Mouse (Mus musculus) forebrain, embryonic 15.5 days (tissue): Measurements from ENCODE around the gene Med12. TPM values are rescaled to one million over a fixed set of nuclear protein-coding genes. Genes with fewer than 3 reads are reported as not detected.

Experiments
- ATAC-seq: fragments of 200-750 bp; cut with Nextera tagmentation; replicated peaks from 2 replicates; pipeline ENCODE4 v1.8.0; 2017; ENCODE audit warnings: mild to moderate bottlenecking, moderate TSS enrichment, moderate library complexity
- H3K27ac ChIP-seq: fragments of 300-500 bp; sonication (generic); replicated peaks from 2 replicates; pipeline ENCODE4 v1.5.1; 2015; ENCODE audit warnings: mild to moderate bottlenecking, inconsistent platforms
- H3K27me3 ChIP-seq: fragments of 300-500 bp; sonication (generic); 2 replicates; pipeline ENCODE4 v1.6.1; 2015; ENCODE audit warnings: inconsistent platforms
- H3K36me3 ChIP-seq: fragments of 300-500 bp; sonication (generic); 2 replicates; pipeline ENCODE4 v1.6.1; 2015; ENCODE audit warnings: mild to moderate bottlenecking, inconsistent platforms
- H3K4me1 ChIP-seq: fragments of 300-500 bp; sonication (generic); 2 replicates; pipeline ENCODE4 v1.6.1; 2015; ENCODE audit warnings: inconsistent platforms
- H3K4me2 ChIP-seq: fragments of 300-500 bp; sonication (generic); replicated peaks from 2 replicates; pipeline ENCODE4 v1.6.1; 2015; ENCODE audit warnings: mild to moderate bottlenecking, inconsistent platforms
- H3K4me3 ChIP-seq: fragments of 300-500 bp; sonication (generic); 2 replicates; pipeline ENCODE4 v1.5.1; 2015; ENCODE audit warnings: mild to moderate bottlenecking, inconsistent platforms
- H3K9ac ChIP-seq: fragments of 300-500 bp; sonication (generic); replicated peaks from 2 replicates; pipeline ENCODE4 v1.6.1; 2015; ENCODE audit warnings: mild to moderate bottlenecking, inconsistent platforms
- H3K9me3 ChIP-seq: fragments of 300-500 bp; sonication (generic); 2 replicates; pipeline ENCODE4 v1.6.1; 2016; ENCODE audit warnings: inconsistent platforms
- WGBS: fragments of 180-500 bp; shearing (Covaris S2); methylation state at CpG from one replicate; pipeline ENCODE4 v1.1.7; 2015; ENCODE audit warnings: mixed read lengths; 5-methylcytosine and 5-hydroxymethylcytosine counted together
- polyA plus RNA-seq: library from polyadenylated mRNA; unstranded; fragments of >200 nt; fragmentation: Nextera tagmentation; extraction: Ambion mirVana; gene quantifications from 2 replicates; pipeline ENCODE4 v1.2.1, GENCODE M21; 2015

Med12 gene
- polyA plus RNA-seq, 1 experiment from 2014 or later, result 21.6 TPM

DNA sequence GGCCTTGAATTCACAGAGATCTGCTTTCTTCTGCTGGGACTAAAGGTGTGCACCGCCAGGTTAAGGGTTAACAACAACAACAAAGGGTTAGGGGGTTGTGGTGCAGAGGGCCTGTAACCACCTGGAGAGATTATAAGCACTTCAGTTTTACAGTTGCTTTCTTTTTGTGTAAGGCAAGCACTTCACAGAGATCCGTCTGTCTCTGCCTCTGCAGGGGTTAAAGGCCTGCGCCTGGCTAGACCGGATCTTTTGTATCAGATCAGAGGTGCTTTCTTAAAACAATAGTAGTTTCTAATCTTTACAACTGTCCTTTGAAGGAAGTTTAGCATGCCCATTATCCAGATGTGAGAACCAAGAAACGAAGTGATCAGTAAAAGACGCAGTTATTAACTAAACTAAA is 420 bp upstream of the Med12 start:
- Histone ChIP-seq H3K36me3 (peaks cover 10% of the 10 kb centered on the region; the same call in 1 of the 2 replicates), H3K4me3 (peak overlapping the region; percentile 57), H3K4me1 (peaks cover 11% of the 10 kb centered on the region), H3K27me3 (no peaks in the 10 kb centered on the region), H3K9ac (peak overlapping the region; percentile 74), H3K27ac (0 out of 2 replicates have a peak overlapping the region, but pooled peaks have one; percentile 53), H3K4me2 (peak overlapping the region; percentile 50), H3K9me3 (no peaks in the 10 kb centered on the region)
- 20% methylated on average over 6 of the region's 6 CpGs for WGBS
- peak; percentile 1; the same call in 1 of the 2 replicates for ATAC-seq

DNA sequence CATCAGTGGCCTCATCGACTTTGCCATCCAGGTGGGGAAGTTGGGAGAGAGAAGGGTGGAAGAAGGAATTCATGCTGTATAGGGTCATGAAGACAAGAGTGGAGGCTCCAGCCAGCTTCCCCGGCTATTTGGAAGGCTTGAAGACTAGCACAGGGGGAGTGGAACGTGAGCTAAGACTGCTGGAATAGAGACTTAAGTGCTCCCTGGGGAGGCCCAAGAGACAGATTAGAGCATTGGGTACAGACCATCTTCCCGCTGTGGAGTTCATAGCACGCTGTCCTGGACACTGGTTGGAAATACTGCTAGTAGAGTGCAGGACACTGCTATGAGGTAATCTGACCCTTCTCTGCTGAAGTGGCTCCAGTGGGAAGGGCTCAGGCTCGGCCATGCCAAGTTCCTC is 9.0 kb downstream of the Med12 start:
- Histone ChIP-seq H3K36me3 (peaks cover 32% of the 10 kb centered on the region), H3K27me3 (no peaks in the 10 kb centered on the region), H3K4me3 (no peak overlapping the region), H3K4me2 (no peak overlapping the region), H3K27ac (no peak overlapping the region), H3K4me1 (no peaks in the 10 kb centered on the region), H3K9ac (no peak overlapping the region), H3K9me3 (no peaks in the 10 kb centered on the region)
- no peak for ATAC-seq
- WGBS, result 87% methylated on average over 6 of the region's 6 CpGs

DNA sequence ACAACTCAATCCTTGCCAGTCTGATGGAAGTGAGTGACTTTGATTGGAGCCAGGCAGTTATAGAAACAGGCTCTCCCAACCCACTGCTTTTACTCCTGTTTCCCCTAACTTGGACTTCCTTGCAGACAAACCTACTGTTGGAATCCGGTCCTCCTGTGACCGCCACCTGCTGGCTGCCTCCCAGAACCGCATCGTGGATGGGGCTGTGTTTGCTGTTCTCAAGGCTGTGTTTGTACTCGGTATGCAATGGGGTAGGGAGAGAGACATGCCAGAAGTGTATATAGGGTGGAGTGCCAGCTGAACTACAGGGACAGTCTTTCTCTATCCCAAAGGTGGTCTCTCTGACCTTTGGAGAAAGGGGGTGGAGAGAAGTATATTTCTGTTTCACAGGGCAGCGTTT is 11.7 kb downstream of the Med12 start:
- Histone ChIP-seq H3K27me3 (no peaks in the 10 kb centered on the region), H3K9ac (no peak overlapping the region), H3K4me3 (no peak overlapping the region), H3K4me1 (no peaks in the 10 kb centered on the region), H3K9me3 (no peaks in the 10 kb centered on the region), H3K36me3 (peaks cover 29% of the 10 kb centered on the region), H3K4me2 (no peak overlapping the region), H3K27ac (no peak overlapping the region)
- peak; percentile 67 for ATAC-seq
- 31% methylated on average over 6 of the region's 6 CpGs for WGBS

DNA sequence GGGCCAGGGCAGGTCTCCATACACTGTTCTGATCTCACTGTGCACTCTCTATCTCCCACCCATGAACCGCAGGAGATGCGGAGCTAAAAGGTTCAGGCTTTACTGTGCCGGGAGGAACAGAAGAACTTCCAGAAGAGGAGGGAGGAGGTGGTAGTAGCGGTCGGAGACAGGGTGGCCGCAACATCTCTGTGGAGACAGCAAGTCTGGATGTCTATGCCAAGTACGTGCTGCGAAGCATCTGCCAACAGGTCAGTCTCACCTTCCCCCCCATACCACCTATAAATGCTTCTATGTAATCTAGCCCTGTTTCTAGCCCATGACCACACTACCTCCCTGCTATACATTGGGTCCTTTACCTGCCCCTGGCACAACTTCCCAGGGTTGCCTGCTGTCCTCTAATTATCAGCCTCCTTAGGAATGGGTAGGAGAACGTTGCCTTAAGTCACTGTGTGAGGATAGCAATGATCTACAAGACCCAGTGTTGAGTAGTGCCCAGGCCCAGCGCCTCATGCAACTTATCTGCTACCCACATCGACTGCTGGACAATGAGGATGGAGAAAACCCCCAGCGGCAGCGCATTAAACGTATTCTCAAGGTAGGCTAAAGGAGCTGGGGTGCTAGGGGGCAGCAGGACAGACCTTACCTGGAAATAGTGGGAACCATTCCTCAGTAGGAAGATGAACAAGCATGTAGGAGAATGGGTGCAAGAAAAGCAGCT is 12.3 kb downstream of the Med12 start:
- Histone ChIP-seq H3K9me3 (no peaks in the 10 kb centered on the region), H3K36me3 (peaks cover 27% of the 10 kb centered on the region), H3K27me3 (no peaks in the 10 kb centered on the region), H3K4me2 (no peak overlapping the region), H3K9ac (no peak overlapping the region), H3K4me3 (no peak overlapping the region), H3K27ac (no peak overlapping the region), H3K4me1 (no peaks in the 10 kb centered on the region)
- ATAC-seq, result 0 out of 2 replicates have a peak, but pooled peaks have one; percentile 6
- 92% methylated on average over 14 of the region's 14 CpGs for WGBS

DNA sequence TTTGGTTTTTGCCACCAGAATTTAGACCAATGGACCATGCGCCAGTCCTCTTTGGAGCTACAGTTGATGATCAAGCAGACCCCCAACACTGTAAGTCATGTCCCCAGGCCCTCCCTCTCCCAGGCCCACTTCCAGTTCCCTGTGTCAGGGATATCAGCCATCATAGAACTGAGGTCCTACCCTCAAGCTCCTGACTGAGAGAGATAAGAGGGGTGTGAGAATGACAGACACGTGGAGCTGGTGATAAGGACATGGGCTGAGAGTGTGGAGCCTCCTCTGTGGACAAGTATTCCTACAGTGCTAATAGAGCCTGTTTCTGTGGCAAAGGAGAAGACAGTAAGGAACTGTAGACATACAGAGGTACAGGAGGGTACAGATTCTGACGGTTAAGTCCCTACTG is 13.7 kb downstream of the Med12 start:
- no peaks in the 10 kb centered on the region for H3K4me1 ChIP-seq
- no peak overlapping the region for H3K4me3 ChIP-seq
- WGBS, result 93% methylated on average over 3 of the region's 3 CpGs
- H3K27ac ChIP-seq, result no peak overlapping the region
- H3K27me3 ChIP-seq, result no peaks in the 10 kb centered on the region
- no peak for ATAC-seq
- H3K9me3 ChIP-seq, result no peaks in the 10 kb centered on the region
- H3K9ac ChIP-seq, result no peak overlapping the region
- H3K36me3 ChIP-seq, result peaks cover 22% of the 10 kb centered on the region
- H3K4me2 ChIP-seq, result no peak overlapping the region

DNA sequence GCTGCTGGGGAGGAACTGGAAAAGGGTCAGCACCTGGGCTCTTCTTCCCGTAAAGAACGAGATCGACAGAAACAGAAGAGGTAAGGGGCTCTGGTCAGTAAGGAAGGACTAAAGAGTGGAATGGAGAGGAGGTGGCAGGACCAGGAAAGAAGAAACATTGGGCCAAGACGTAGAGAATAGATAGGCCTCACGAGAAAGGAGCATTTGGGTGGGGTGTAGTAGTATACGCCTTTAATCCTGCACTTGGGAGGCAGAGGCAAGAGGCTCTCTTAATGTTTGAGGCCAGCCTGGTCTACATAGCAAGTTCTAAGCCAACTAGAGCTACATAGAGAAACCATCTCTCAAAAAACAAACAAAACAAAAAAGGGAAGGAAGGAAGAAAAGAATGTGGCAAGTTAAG is 14.6 kb downstream of the Med12 start:
- peaks cover 22% of the 10 kb centered on the region for H3K36me3 ChIP-seq
- no peak overlapping the region for H3K4me2 ChIP-seq
- no peaks in the 10 kb centered on the region for H3K9me3 ChIP-seq
- H3K4me1 ChIP-seq, result no peaks in the 10 kb centered on the region
- no peak overlapping the region for H3K9ac ChIP-seq
- ATAC-seq, result no peak
- no peaks in the 10 kb centered on the region for H3K27me3 ChIP-seq
- no peak overlapping the region for H3K27ac ChIP-seq
- H3K4me3 ChIP-seq, result no peak overlapping the region
- 91% methylated on average over 6 of the region's 6 CpGs for WGBS

DNA sequence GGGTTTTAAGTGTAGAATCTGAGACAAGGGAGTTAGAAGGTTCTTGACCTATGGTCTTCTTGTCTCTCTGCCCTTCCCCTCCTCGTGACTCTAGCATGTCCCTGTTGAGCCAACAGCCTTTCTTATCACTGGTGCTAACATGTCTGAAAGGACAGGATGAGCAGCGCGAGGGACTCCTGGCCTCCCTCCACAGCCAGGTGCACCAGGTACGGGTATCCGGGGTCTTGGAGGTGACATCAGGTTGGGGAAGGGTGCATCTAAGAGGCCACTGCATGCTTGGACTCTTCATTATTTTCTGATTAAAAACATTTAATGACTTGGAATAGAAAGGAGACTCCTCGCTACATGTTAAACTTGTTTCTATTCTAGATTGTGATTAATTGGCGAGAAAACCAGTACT is 15.2 kb downstream of the Med12 start:
- H3K9me3 ChIP-seq, result no peaks in the 10 kb centered on the region
- H3K27me3 ChIP-seq, result no peaks in the 10 kb centered on the region
- no peaks in the 10 kb centered on the region for H3K4me1 ChIP-seq
- H3K4me2 ChIP-seq, result no peak overlapping the region
- 87% methylated on average over 7 of the region's 7 CpGs for WGBS
- H3K9ac ChIP-seq, result no peak overlapping the region
- ATAC-seq, result no peak
- H3K4me3 ChIP-seq, result no peak overlapping the region
- no peak overlapping the region for H3K27ac ChIP-seq
- peaks cover 22% of the 10 kb centered on the region for H3K36me3 ChIP-seq

DNA sequence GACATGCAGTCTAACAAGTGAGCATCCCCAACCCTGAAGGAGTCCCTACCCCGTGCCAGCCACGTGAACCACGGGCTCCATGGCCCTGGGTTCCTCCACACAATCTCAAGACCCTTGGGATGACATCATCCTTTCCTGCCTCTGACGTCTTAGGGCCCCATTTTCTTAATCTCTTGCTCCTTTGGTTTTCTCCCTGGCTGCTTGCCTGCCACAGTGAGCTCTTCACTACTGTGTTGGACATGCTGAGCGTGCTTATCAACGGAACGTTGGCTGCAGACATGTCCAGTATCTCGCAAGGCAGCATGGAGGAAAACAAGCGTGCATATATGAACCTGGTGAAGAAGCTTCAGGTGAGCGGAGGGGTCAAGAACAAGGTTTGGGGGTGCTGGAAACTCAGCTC is 16.3 kb downstream of the Med12 start:
- H3K9me3 ChIP-seq, result no peaks in the 10 kb centered on the region
- ATAC-seq, result no peak
- no peak overlapping the region for H3K4me3 ChIP-seq
- H3K27ac ChIP-seq, result no peak overlapping the region
- no peaks in the 10 kb centered on the region for H3K27me3 ChIP-seq
- H3K4me2 ChIP-seq, result no peak overlapping the region
- H3K9ac ChIP-seq, result no peak overlapping the region
- WGBS, result 88% methylated on average over 10 of the region's 10 CpGs
- peaks cover 22% of the 10 kb centered on the region for H3K36me3 ChIP-seq
- H3K4me1 ChIP-seq, result no peaks in the 10 kb centered on the region

DNA sequence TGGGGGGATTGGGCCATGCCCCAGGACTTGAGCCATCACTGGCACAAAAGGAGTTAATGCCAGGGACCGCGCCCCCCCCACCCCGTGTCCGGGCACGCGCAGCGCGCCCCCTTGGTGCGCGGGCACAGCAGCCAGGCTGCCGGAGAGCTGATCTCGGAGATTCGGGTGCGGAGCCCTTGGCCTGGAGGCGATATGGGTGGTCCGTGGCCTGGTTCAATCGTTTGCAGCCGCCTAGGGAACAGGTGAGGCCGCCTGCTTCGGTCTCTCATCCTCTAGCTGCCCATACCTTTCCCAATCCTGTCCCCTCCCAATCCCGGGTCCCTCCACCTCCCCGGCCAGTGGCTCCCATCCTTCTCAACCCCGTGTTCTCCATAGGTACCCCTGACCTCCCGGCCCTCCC is 25.2 kb downstream of the Med12 start, which contains the start of gene Nlgn3:
Nlgn3 (plus strand) TSS at position 114 of the 400 bp plus-strand sequence.
- H3K4me2 ChIP-seq, result peak within 1 kb of the TSS; percentile 46
- no peaks in the 10 kb centered on the region for H3K27me3 ChIP-seq
- peak within 1 kb of the TSS; percentile 55 for H3K4me3 ChIP-seq
- H3K27ac ChIP-seq, result peak within 1 kb of the TSS; percentile 88
- H3K9ac ChIP-seq, result peak within 1 kb of the TSS; percentile 64
- peaks cover 30% of the 10 kb centered on the region for H3K4me1 ChIP-seq
- H3K9me3 ChIP-seq, result no peaks in the 10 kb centered on the region
- 11% methylated on average over 20 of the region's 24 CpGs for WGBS
- H3K36me3 ChIP-seq, result peaks cover 5% of the 10 kb centered on the region; the same call in 1 of the 2 replicates
- ATAC-seq, result peak; percentile 47

DNA sequence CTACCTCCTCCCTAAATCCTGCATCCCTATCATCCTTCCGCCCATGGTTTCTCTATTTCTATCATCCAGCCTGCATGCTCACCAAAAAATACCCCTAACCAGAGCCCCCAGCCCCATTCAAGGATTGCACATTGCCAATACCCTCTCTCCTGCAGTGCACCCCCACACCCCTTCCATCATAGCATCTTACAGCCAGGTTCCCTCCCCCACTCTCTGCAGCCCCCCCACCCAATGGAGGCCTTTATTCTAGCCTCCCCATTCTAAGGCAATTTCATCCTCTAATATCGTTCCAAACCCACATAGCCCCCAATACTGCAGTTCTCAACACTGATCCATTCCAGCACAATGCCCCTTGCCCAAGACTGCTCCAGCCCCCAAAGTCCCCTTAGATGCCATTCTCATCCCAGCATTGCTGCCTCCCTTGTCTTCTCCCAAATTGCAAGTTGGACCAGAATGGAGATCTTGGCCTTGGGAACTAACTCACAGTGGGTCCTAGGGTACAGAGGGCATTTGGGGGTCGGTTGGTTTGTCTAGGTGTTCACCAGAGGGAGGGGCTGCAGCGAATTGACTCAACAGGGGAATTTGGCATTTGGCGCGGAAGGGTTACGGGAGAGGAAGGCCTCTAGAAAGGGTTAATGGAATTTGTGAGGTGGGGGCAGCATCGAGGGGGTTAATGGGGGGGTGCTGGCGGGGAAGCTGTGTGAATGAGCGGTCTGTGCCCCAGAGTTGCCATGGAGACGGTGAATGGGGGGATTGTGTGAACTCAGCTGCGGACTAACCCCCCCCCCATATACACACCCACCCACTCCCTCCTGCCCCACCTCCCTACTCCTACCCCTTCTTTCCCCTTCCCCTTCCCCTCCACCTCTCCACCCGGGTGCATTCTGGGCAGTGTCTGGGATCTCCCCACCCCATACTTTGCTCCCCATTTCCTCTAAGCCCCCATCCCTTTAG is 25.9 kb downstream of the Med12 start:
- 34% methylated on average over 13 of the region's 13 CpGs for WGBS
- ATAC-seq, result peak; percentile 68
- no peaks in the 10 kb centered on the region for H3K9me3 ChIP-seq

DNA sequence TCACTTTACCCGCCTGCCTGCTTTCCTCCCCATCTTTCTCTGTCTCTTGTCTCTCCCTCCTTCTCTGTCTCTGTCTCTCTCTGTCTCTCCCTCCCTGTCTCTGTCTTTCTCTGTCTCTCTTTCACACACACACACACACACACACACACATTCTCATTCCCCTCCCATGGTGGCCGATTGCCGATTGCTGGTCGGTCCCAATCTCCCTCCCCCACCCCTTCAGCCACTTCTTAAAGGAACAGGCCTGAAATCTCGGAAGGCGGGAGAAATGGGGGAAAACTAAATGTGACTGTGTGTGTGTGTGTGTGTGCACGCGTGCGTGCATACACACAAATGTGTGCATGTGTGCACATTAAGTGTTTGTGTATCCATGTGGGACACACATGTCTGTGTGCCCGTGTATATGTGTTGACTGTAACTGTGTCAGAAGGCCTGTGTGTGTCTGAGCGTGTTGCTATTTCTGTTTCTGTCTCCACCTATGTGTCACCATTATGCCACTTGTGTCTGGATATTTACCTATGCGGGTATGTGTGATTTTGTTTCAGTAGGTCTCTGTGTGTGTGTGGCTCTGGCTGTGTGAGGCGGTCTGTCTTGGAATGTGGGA is 26.7 kb downstream of the Med12 start:
- Histone ChIP-seq H3K4me1 (peaks cover 37% of the 10 kb centered on the region), H3K9me3 (no peaks in the 10 kb centered on the region), H3K36me3 (peaks cover 5% of the 10 kb centered on the region; the same call in 1 of the 2 replicates), H3K4me3 (peak overlapping the region; percentile 55), H3K9ac (peak overlapping the region; percentile 64), H3K27ac (peak overlapping the region; percentile 88), H3K27me3 (no peaks in the 10 kb centered on the region), H3K4me2 (peak overlapping the region; percentile 46)
- peak; percentile 41 for ATAC-seq
- 22% methylated on average over 13 of the region's 13 CpGs for WGBS

More for the DNA sequence above, 25.9 kb downstream of the Med12 start:
- peak overlapping the region; percentile 46 for H3K4me2 ChIP-seq
- H3K4me3 ChIP-seq, result peak overlapping the region; percentile 55
- peaks cover 5% of the 10 kb centered on the region; the same call in 1 of the 2 replicates for H3K36me3 ChIP-seq
- peaks cover 37% of the 10 kb centered on the region for H3K4me1 ChIP-seq
- H3K27ac ChIP-seq, result peak overlapping the region; percentile 88
- peak overlapping the region; percentile 64 for H3K9ac ChIP-seq
- H3K27me3 ChIP-seq, result no peaks in the 10 kb centered on the region
